Mouse (Mus musculus): ENCODE measurements around the gene Krt19. TPM values are rescaled to one million over a fixed set of nuclear protein-coding genes. Genes with fewer than 3 reads are reported as not detected.

The Krt19 gene
- polyA plus RNA-seq, 1 experiment from 2014 or later: 2.6 TPM

Other genes with a start within 250 kb of the Krt19 start
- gene Krtap31-1, start 240.7 kb downstream of the Krt19 start, polyA plus RNA-seq (2015; fragmentation: Nextera tagmentation; extraction: Ambion mirVana): not detected in 2 replicates
- not detected in 2 replicates for gene Gm11565, start 233.9 kb downstream of the Krt19 start, polyA plus RNA-seq (2015; fragmentation: Nextera tagmentation; extraction: Ambion mirVana)
- not detected in 2 replicates for gene Krtap31-2, start 212.4 kb downstream of the Krt19 start, polyA plus RNA-seq (2015; fragmentation: Nextera tagmentation; extraction: Ambion mirVana)
- not detected in 2 replicates for gene Krtap9-5, start 200.2 kb downstream of the Krt19 start, polyA plus RNA-seq (2015; fragmentation: Nextera tagmentation; extraction: Ambion mirVana)
- gene Krtap29-1, start 169.6 kb downstream of the Krt19 start, polyA plus RNA-seq (2015; fragmentation: Nextera tagmentation; extraction: Ambion mirVana): not detected in 2 replicates
- not detected in 2 replicates for gene Krtap16-1, start 162.1 kb downstream of the Krt19 start, polyA plus RNA-seq (2015; fragmentation: Nextera tagmentation; extraction: Ambion mirVana)
- not detected in 2 replicates for gene Krtap17-1, start 154.7 kb downstream of the Krt19 start, polyA plus RNA-seq (2015; fragmentation: Nextera tagmentation; extraction: Ambion mirVana)
- not detected in 2 replicates for gene Krt33a, start 132.5 kb downstream of the Krt19 start, polyA plus RNA-seq (2015; fragmentation: Nextera tagmentation; extraction: Ambion mirVana)
- not detected in 2 replicates for gene Krt33b, start 118.8 kb downstream of the Krt19 start, polyA plus RNA-seq (2015; fragmentation: Nextera tagmentation; extraction: Ambion mirVana)
- gene Krt34, start 107.1 kb downstream of the Krt19 start, polyA plus RNA-seq (2015; fragmentation: Nextera tagmentation; extraction: Ambion mirVana): not detected in 2 replicates
- not detected in 2 replicates for gene Krt31, start 98.1 kb downstream of the Krt19 start, polyA plus RNA-seq (2015; fragmentation: Nextera tagmentation; extraction: Ambion mirVana)
- not detected in 2 replicates for gene Krt32, start 60.4 kb downstream of the Krt19 start, polyA plus RNA-seq (2015; fragmentation: Nextera tagmentation; extraction: Ambion mirVana)
- not detected in 2 replicates for gene Krt35, start 52.4 kb downstream of the Krt19 start, polyA plus RNA-seq (2015; fragmentation: Nextera tagmentation; extraction: Ambion mirVana)
- not detected in 2 replicates for gene Krt36, start 43.0 kb downstream of the Krt19 start, polyA plus RNA-seq (2015; fragmentation: Nextera tagmentation; extraction: Ambion mirVana)
- 0.10 and 0.20 TPM in 2 replicates for gene Krt13, start 27.1 kb downstream of the Krt19 start, polyA plus RNA-seq (2015; fragmentation: Nextera tagmentation; extraction: Ambion mirVana)
- 1.5 and 2.1 TPM in 2 replicates for gene Krt15, start 12.7 kb downstream of the Krt19 start, polyA plus RNA-seq (2015; fragmentation: Nextera tagmentation; extraction: Ambion mirVana)
- gene Krt9, start 44.6 kb upstream of the Krt19 start, polyA plus RNA-seq (2015; fragmentation: Nextera tagmentation; extraction: Ambion mirVana): not detected in 2 replicates
- 0.90 and 1.0 TPM in 2 replicates for gene Krt14, start 58.9 kb upstream of the Krt19 start, polyA plus RNA-seq (2015; fragmentation: Nextera tagmentation; extraction: Ambion mirVana)
- gene Krt16, start 100.2 kb upstream of the Krt19 start, polyA plus RNA-seq (2015; fragmentation: Nextera tagmentation; extraction: Ambion mirVana): not detected in 2 replicates
- gene Krt17, start 112.4 kb upstream of the Krt19 start, polyA plus RNA-seq (2015; fragmentation: Nextera tagmentation; extraction: Ambion mirVana): 0.41 and 0.62 TPM in 2 replicates
- not detected in 2 replicates for gene Krt42, start 121.2 kb upstream of the Krt19 start, polyA plus RNA-seq (2015; fragmentation: Nextera tagmentation; extraction: Ambion mirVana)
- 1,883 and 1,943 TPM in 2 replicates for gene Eif1, start 171.2 kb upstream of the Krt19 start, polyA plus RNA-seq (2015; fragmentation: Nextera tagmentation; extraction: Ambion mirVana)
- not detected in 2 replicates for gene Gast, start 185.7 kb upstream of the Krt19 start, polyA plus RNA-seq (2015; fragmentation: Nextera tagmentation; extraction: Ambion mirVana)
- gene Hap1, start 207.5 kb upstream of the Krt19 start, polyA plus RNA-seq (2015; fragmentation: Nextera tagmentation; extraction: Ambion mirVana): 0.37 and 0.50 TPM in 2 replicates
- gene Jup, start 249.1 kb upstream of the Krt19 start, polyA plus RNA-seq (2015; fragmentation: Nextera tagmentation; extraction: Ambion mirVana): 13.2 and 15.5 TPM in 2 replicates

Data from liver, embryonic 13.5 days (tissue).